Mouse (Mus musculus) bone marrow macrophage, adult 2 months (primary cell): ENCODE measurements around the gene Med10. TPM values are rescaled to one million over a fixed set of nuclear protein-coding genes. Genes with fewer than 3 reads are reported as not detected.

ENCODE experiments used
- H3K27ac ChIP-seq: 2 replicates; pipeline ENCODE4 v1.5.1; 2012; ENCODE audit warnings: low read depth, low read length; ENCODE audit not compliant: insufficient read depth
- H3K4me1 ChIP-seq: 2 replicates; pipeline ENCODE4 v1.6.1; 2012; ENCODE audit warnings: low read length; ENCODE audit not compliant: control insufficient read depth, insufficient read depth
- H3K4me3 ChIP-seq: 2 replicates; pipeline ENCODE4 v1.5.1; 2012; ENCODE audit warnings: mild to moderate bottlenecking, low read length, moderate library complexity; ENCODE audit not compliant: insufficient read depth
- CTCF ChIP-seq: IDR thresholded peaks from 2 replicates; pipeline ENCODE4 v1.5.1; 2012; ENCODE audit warnings: low read depth, mild to moderate bottlenecking, low read length, moderate library complexity
- POLR2A ChIP-seq: IDR thresholded peaks from 2 replicates; pipeline ENCODE4 v1.6.1; 2012; ENCODE audit warnings: mild to moderate bottlenecking, low read depth, low read length, borderline replicate concordance
- polyA plus RNA-seq: library from polyadenylated mRNA; stranded (reverse); fragments of >200 nt; gene quantifications from 2 replicates; pipeline ENCODE4 v1.2.4, GENCODE M21; 2012; ENCODE audit not compliant: missing spikeins, insufficient read depth, insufficient read length

The Med10 gene
- polyA plus RNA-seq, 1 experiment = 49.9 TPM

- TF ChIP-seq CTCF (no peak), POLR2A (no peak)
- H3K27ac ChIP-seq = no peak overlapping the region
- H3K4me1 ChIP-seq = no peaks in the 10 kb centered on the region
- H3K4me3 ChIP-seq = no peak overlapping the region
Observed at GRCm38 (mm10) chr13:69825396-69826095, 23.4 kb downstream of the Med10 start.

- no peak overlapping the region for H3K27ac ChIP-seq
- no peak for TF ChIP-seq POLR2A
- no peak for TF ChIP-seq CTCF
- no peaks in the 10 kb centered on the region for H3K4me1 ChIP-seq
- no peak overlapping the region for H3K4me3 ChIP-seq
Observed at GRCm38 (mm10) chr13:69830606-69831005, 28.4 kb downstream of the Med10 start.

- Histone ChIP-seq H3K4me1 (no peaks in the 10 kb centered on the region), H3K4me3 (no peak overlapping the region), H3K27ac (no peak overlapping the region)
- no peak for TF ChIP-seq CTCF
- no peak for TF ChIP-seq POLR2A
Observed at GRCm38 (mm10) chr13:69832578-69832977, 30.4 kb downstream of the Med10 start.

GRCm38 (mm10) chr13:69833416-69833815, 31.2 kb downstream of the Med10 start:
- Histone ChIP-seq H3K4me3 (no peak overlapping the region), H3K4me1 (no peaks in the 10 kb centered on the region), H3K27ac (no peak overlapping the region)
- TF ChIP-seq CTCF (no peak), POLR2A (no peak)

GRCm38 (mm10) chr13:69845592-69845991, 43.4 kb downstream of the Med10 start:
- H3K4me1 ChIP-seq = no peaks in the 10 kb centered on the region
- no peak overlapping the region for H3K27ac ChIP-seq
- H3K4me3 ChIP-seq = no peak overlapping the region
- TF ChIP-seq CTCF (no peak), POLR2A (no peak)

- H3K27ac ChIP-seq = no peak overlapping the region
- TF ChIP-seq CTCF (no peak), POLR2A (no peak)
- no peaks in the 10 kb centered on the region for H3K4me1 ChIP-seq
- no peak overlapping the region for H3K4me3 ChIP-seq
Observed at GRCm38 (mm10) chr13:69849579-69849978, 47.4 kb downstream of the Med10 start.

GRCm38 (mm10) chr13:69852313-69852712, 50.1 kb downstream of the Med10 start:
- no peak overlapping the region for H3K4me3 ChIP-seq
- TF ChIP-seq POLR2A (no peak), CTCF (no peak)
- no peak overlapping the region for H3K27ac ChIP-seq
- H3K4me1 ChIP-seq = no peaks in the 10 kb centered on the region

- TF ChIP-seq POLR2A (no peak), CTCF (no peak)
Observed at GRCm38 (mm10) chr13:69853425-69854043, 51.3 kb downstream of the Med10 start.

GRCm38 (mm10) chr13:69855941-69856340, 53.7 kb downstream of the Med10 start:
- TF ChIP-seq CTCF (no peak), POLR2A (no peak)
- H3K27ac ChIP-seq = no peak overlapping the region
- H3K4me3 ChIP-seq = no peak overlapping the region
- no peaks in the 10 kb centered on the region for H3K4me1 ChIP-seq

More at GRCm38 (mm10) chr13:69853425-69854043, 51.3 kb downstream of the Med10 start:
- no peak overlapping the region for H3K27ac ChIP-seq
- H3K4me3 ChIP-seq = no peak overlapping the region
- no peaks in the 10 kb centered on the region for H3K4me1 ChIP-seq

GRCm38 (mm10) chr13:69862276-69862675, 60.1 kb downstream of the Med10 start:
- no peak for TF ChIP-seq POLR2A
- no peak for TF ChIP-seq CTCF
- Histone ChIP-seq H3K27ac (no peak overlapping the region), H3K4me3 (no peak overlapping the region), H3K4me1 (no peaks in the 10 kb centered on the region)
